Mouse (Mus musculus) kidney, adult 11 months (tissue): Measurements from ENCODE around the gene Gm28308.

Source experiments
- DNase-seq: peaks from one replicate; pipeline ENCODE4 v3.0.0; 2022

Gene Gm28308

GRCm38 (mm10) chr6:52213119-52213986, at the start of gene Gm28308, which contains the start of gene Hoxa3:
Gene Gm28308, minus strand, starts transcription at chr6:52213339.
Gene Hoxa3, minus strand, starts transcription at chr6:52213336.
- DNase-seq = peak; percentile 86

GRCm38 (mm10) chr6:52262463-52263320, 49.6 kb upstream of the Gm28308 start:
- DNase-seq = no peak

GRCm38 (mm10) chr6:52261751-52262462, 48.8 kb upstream of the Gm28308 start:
- DNase-seq = no peak

- DNase-seq = no peak
Observed at GRCm38 (mm10) chr6:52260654-52261575, 47.8 kb upstream of the Gm28308 start, which contains the start of gene Hoxa13. Gene Hoxa13, minus strand, starts transcription at chr6:52260880.

- no peak for DNase-seq
Observed at GRCm38 (mm10) chr6:52259811-52260261, 46.7 kb upstream of the Gm28308 start.

GRCm38 (mm10) chr6:52259081-52259790, 46.1 kb upstream of the Gm28308 start:
- no peak for DNase-seq

- DNase-seq = peak; percentile 69
Observed at GRCm38 (mm10) chr6:52256956-52257355, 43.8 kb upstream of the Gm28308 start.

- no peak for DNase-seq
Observed at GRCm38 (mm10) chr6:52253511-52254500, 40.7 kb upstream of the Gm28308 start.

- no peak for DNase-seq
Observed at GRCm38 (mm10) chr6:52252775-52253376, 39.7 kb upstream of the Gm28308 start.

GRCm38 (mm10) chr6:52252016-52252774, 39.1 kb upstream of the Gm28308 start:
- DNase-seq = no peak

- DNase-seq = no peak
Observed at GRCm38 (mm10) chr6:52251177-52251879, 38.2 kb upstream of the Gm28308 start.

- no peak for DNase-seq
Observed at GRCm38 (mm10) chr6:52249826-52250225, 36.7 kb upstream of the Gm28308 start.

GRCm38 (mm10) chr6:52249415-52249738, 36.2 kb upstream of the Gm28308 start:
- DNase-seq = no peak

GRCm38 (mm10) chr6:52248638-52249414, 35.7 kb upstream of the Gm28308 start:
- DNase-seq = no peak

- DNase-seq = no peak
Observed at GRCm38 (mm10) chr6:52247766-52248637, 34.9 kb upstream of the Gm28308 start.

GRCm38 (mm10) chr6:52246916-52247315, 33.8 kb upstream of the Gm28308 start:
- DNase-seq = no peak
